Mouse (Mus musculus) mouse embryonic stem cell (cell line): ENCODE measurements around the gene Aoc3.
"Not testable (repeated sequence)": the region's sequence is repeated elsewhere in the genome, so short reads cannot be mapped to it uniquely, and the experiment has no call there.

ENCODE experiments used
- in situ Hi-C, 2 experiments: fragments of 300-500 bp; cut with MboI; formaldehyde crosslinking; loops; 1 replicate in 1 of 2; 3 replicates in 1 of 2; pipeline ENCODE4 v1.14.3; 2019 to 2020; ENCODE audit warnings: low sequenced_read_pairs in 2 of 2, low pct_unique_long_range_greater_than_20kb in 1 of 2, mixed read lengths in 1 of 2; ENCODE audit not compliant: unreplicated experiment in 1 of 2

Gene Aoc3

GRCm38 (mm10) chr11:101324763-101325162 lies 5.6 kb upstream of the Aoc3 start, which contains the start of gene Aoc2:
Aoc2 (plus strand) TSS chr11:101325063.
- in situ Hi-C loops = no loop called here

DNA sequence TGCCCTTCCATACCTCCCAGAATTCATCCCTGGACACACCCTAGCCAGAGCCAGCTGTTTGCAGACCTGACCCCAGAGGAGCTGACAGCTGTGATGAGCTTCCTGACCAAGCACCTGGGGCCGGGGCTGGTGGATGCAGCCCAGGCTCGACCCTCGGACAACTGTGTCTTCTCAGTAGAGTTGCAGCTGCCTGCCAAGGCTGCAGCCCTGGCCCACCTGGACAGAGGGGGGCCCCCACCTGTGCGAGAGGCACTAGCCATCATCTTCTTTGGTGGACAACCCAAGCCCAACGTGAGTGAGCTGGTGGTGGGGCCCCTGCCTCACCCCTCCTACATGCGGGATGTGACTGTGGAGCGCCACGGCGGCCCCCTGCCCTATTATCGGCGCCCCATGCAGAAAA lies 5.2 kb upstream of the Aoc3 start:
- in situ Hi-C loops = not testable (repeated sequence)

GRCm38 (mm10) chr11:101326147-101326546 lies 4.3 kb upstream of the Aoc3 start:
- in situ Hi-C loops = no loop called here

GRCm38 (mm10) chr11:101327311-101327710 lies 3.1 kb upstream of the Aoc3 start:
- in situ Hi-C loops = no loop called here

GRCm38 (mm10) chr11:101328941-101329635 lies 1.3 kb upstream of the Aoc3 start:
- in situ Hi-C loops = no loop called here

- in situ Hi-C loops = loop anchor here in 1 of 2 experiments (5.0 kb wide), 1 partner anchor 66 kb away; no protein-coding TSS in a partner anchor
Observed at GRCm38 (mm10) chr11:101330961-101331360, 556 bp downstream of the Aoc3 start.

- in situ Hi-C loops = loop anchor here in 1 of 2 experiments (5.0 kb wide), 1 partner anchor 65 kb away; no protein-coding TSS in a partner anchor
Observed at GRCm38 (mm10) chr11:101332537-101332936, 2.1 kb downstream of the Aoc3 start.

DNA sequence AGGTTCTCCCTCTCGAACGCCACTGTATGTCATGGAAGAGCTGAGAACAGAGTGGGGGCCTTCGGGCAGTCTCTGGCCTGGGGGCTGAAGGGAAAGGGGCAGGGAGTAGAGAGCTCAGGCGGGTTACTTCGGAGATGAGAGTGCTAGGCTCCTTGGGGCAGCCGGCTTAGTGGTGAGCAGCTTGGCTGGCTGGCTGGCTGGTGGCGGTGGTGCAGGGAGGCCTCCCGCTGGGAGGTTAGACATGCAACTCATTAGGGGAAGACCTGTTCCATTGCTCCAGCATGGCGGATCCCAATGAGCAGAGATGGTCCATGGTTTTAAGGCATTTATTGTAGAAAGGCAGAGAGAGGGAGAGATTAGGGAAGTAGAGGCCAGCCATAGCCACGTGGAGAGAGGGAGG lies 3.6 kb downstream of the Aoc3 start:
- in situ Hi-C loops = loop anchor here in 1 of 2 experiments (5.0 kb wide), 1 partner anchor 63 kb away; no protein-coding TSS in a partner anchor

- in situ Hi-C loops = loop anchor here in 1 of 2 experiments (5.0 kb wide), 1 partner anchor 63 kb away; no protein-coding TSS in a partner anchor
Observed at GRCm38 (mm10) chr11:101334516-101334915, 4.1 kb downstream of the Aoc3 start.

GRCm38 (mm10) chr11:101335685-101336084 lies 5.3 kb downstream of the Aoc3 start:
- in situ Hi-C loops = loop anchor here in 1 of 2 experiments (5.0 kb wide), 1 partner anchor 62 kb away; no protein-coding TSS in a partner anchor

DNA sequence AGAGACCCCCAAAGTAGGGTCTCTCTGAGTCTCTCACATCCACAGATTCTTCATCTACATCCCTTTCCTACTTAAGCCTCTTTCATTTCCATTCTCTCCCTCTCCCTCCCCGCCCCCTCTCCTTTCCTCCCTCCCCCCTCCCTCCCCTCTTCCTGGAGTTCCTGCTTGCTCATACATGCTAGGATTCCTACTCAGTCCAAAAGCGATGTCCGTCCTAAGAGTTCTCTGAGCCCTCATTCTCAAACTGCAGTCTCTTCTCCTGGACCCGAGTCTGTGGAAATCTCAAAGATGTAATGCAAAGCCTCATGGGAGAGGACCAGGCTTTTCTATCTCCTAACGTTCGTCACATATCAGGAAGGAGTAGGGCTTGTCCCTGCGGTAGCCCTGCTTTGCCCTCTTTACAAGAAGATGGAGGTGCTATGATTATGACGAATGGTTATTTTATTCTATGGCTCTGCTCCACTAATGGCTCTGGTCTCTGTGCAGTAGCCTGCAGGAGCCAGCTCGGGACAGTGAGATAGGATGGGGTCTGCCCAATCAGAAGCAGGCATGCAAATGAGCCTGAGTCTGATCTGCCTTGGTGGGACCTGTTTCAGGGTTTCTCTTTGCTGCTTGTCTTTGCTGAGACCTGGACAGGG lies 7.8 kb downstream of the Aoc3 start:
- in situ Hi-C loops = loop anchor here in 1 of 2 experiments (5.0 kb wide), 1 partner anchor 59 kb away; no protein-coding TSS in a partner anchor

DNA sequence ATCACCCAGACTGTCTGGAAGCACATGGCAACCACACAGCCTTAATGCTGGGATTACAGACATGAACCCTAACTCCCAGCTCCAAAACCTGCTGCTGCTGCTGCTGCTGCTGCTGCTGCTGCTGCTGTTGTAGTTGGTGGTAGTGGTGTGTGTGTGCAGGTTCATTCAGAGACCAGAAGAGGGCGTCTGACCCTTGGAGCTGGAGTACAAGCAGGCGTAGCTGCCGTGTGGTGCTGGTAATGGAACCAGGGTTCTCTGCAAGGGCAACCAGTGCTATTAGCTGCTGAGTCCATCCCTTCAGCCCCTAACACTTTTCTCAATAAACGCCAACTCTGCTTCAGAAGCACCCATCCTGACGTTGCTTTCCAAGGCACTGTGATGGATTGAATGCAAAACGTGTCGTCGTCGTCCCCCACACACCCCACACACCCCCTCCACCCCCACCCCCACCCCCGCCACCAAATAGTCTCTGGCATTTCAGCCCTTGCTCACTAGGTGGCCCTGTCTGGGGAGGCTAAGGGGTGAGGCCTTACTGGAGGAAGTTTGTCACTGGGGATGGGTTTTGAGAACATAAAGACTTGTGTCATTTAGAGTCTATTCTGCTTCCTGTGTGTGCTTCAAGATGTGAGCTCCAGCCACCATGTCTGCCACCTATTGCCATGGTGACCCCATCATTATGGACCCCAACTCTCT lies 16.8 kb downstream of the Aoc3 start:
- in situ Hi-C loops = no loop called here

GRCm38 (mm10) chr11:101348774-101349173 lies 18.4 kb downstream of the Aoc3 start:
- in situ Hi-C loops = no loop called here

DNA sequence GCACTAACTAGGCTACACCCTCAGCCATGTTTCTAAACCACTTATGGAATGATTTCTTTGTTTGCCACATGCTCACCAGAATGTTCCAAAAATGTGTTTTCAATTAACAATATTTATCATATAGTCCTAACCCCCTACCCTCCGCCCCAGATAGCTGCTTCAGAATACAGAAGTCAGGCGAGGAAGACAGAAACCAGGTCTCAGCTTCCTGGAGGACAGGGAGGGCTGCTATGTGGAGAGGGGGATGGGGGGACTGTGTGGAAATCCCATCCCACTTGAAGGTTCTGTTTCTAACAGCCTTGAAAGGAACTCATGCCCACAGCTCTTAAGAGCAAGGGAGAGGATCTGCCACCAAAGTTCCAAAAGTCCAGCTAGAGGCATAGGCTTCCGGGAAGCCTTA lies 18.8 kb downstream of the Aoc3 start:
- in situ Hi-C loops = no loop called here

- in situ Hi-C loops = no loop called here
Observed at GRCm38 (mm10) chr11:101351100-101351720, 20.8 kb downstream of the Aoc3 start.

GRCm38 (mm10) chr11:101351721-101352111 lies 21.3 kb downstream of the Aoc3 start:
- in situ Hi-C loops = no loop called here

DNA sequence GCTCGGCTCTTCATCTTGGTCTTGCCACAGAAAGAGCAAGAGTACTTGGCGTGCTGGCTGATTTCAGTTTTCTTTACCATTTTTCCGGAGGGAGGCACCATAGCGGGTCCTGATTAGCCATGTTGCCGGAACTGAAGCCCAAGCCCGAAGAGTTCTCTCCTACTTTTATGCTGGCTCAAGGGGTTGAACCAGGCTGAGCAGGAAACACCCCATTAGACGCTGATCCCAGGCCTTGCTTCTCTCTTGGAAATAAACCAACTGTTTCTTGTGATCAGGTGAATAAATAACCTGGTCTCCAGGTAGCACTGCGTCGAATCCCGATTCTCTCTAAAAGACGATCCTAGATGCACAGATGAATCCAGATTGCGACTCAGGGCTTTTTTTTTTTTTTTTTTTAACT lies 23.0 kb downstream of the Aoc3 start:
- in situ Hi-C loops = no loop called here

GRCm38 (mm10) chr11:101354438-101355010 lies 24.1 kb downstream of the Aoc3 start:
- in situ Hi-C loops = no loop called here
